Mouse (Mus musculus) heart, embryonic 14.5 days (tissue): ENCODE data around the gene Paqr9. TPM values are rescaled to one million over a fixed set of nuclear protein-coding genes. Genes with fewer than 3 reads are reported as not detected.

Source experiments
- ATAC-seq: fragments of 200-750 bp; cut with Nextera tagmentation; 2 replicates; pipeline ENCODE4 v1.8.0; 2017; ENCODE audit warnings: low read depth, moderate TSS enrichment; ENCODE audit not compliant: insufficient number of reproducible peaks, insufficient read depth, low FRiP score
- H3K27ac ChIP-seq, 2 experiments: fragments of 200-500 bp in 1 of 2; fragments of 300-500 bp in 1 of 2; sonication (generic) in 1 of 2; replicated peaks in 1 of 2; 2 replicates each; pipeline ENCODE4 v1.5.1; 2012 to 2014; ENCODE audit warnings: low read depth in 2 of 2, low read length in 2 of 2, control low read depth in 1 of 2, mild to moderate bottlenecking in 1 of 2, mixed read lengths in 1 of 2; ENCODE audit not compliant: control insufficient read depth in 1 of 2, insufficient read depth in 1 of 2
- H3K27me3 ChIP-seq: fragments of 300-500 bp; sonication (generic); 2 replicates; pipeline ENCODE4 v1.6.1; 2014; ENCODE audit warnings: mild to moderate bottlenecking, low read length, control low read depth; ENCODE audit not compliant: control insufficient read depth, insufficient read depth
- H3K36me3 ChIP-seq: fragments of 300-500 bp; sonication (generic); 2 replicates; pipeline ENCODE4 v1.6.1; 2014; ENCODE audit warnings: mild to moderate bottlenecking, control low read depth, low read length, mixed read lengths; ENCODE audit not compliant: control insufficient read depth, insufficient read depth
- H3K4me1 ChIP-seq, 2 experiments: fragments of 200-500 bp in 1 of 2; fragments of 300-500 bp in 1 of 2; sonication (generic) in 1 of 2; 2 replicates each; pipeline ENCODE4 v1.6.1; 2012 to 2014; ENCODE audit warnings: low read length in 2 of 2, control low read depth in 1 of 2, mixed read lengths in 1 of 2; ENCODE audit not compliant: control insufficient read depth in 2 of 2, insufficient read depth in 2 of 2
- H3K4me2 ChIP-seq: fragments of 300-500 bp; sonication (generic); 2 replicates; pipeline ENCODE4 v1.6.1; 2014; ENCODE audit warnings: mild to moderate bottlenecking, low read length
- H3K4me3 ChIP-seq, 2 experiments: fragments of 200-500 bp in 1 of 2; fragments of 300-500 bp in 1 of 2; sonication (generic) in 1 of 2; 2 replicates each; pipeline ENCODE4 v1.5.1; 2012 to 2014; ENCODE audit warnings: low read length in 2 of 2, mild to moderate bottlenecking in 2 of 2, control low read depth in 1 of 2, low read depth in 1 of 2, moderate library complexity in 1 of 2; ENCODE audit not compliant: control insufficient read depth in 1 of 2, insufficient read depth in 1 of 2
- H3K9ac ChIP-seq: fragments of 300-500 bp; sonication (generic); 2 replicates; pipeline ENCODE4 v1.6.1; 2014; ENCODE audit warnings: mild to moderate bottlenecking, low read length
- H3K9me3 ChIP-seq: fragments of 300-500 bp; sonication (generic); 2 replicates; pipeline ENCODE4 v1.6.1; 2016; ENCODE audit warnings: low read length, control low read depth; ENCODE audit not compliant: control insufficient read depth
- WGBS: fragments of 180-500 bp; shearing (Covaris S2); extraction: QIAGEN DNeasy Blood & Tissue Kit; methylation state at CpG from one replicate; pipeline ENCODE4 v1.1.7; 2014; 5-methylcytosine and 5-hydroxymethylcytosine counted together
- polyA plus RNA-seq: library from polyadenylated mRNA; unstranded; fragments of >200 nt; fragmentation: Nextera tagmentation; extraction: Ambion mirVana; gene quantifications from 2 replicates; pipeline ENCODE4 v1.2.1, GENCODE M21; 2014

Paqr9 gene
- polyA plus RNA-seq, 1 experiment from 2014 or later = 0.91 TPM

GRCm38 (mm10) chr9:95557722-95558121 lies 1.7 kb upstream of the Paqr9 start:
- Histone ChIP-seq H3K9me3 (no peaks in the 10 kb centered on the region), H3K9ac (no peak overlapping the region), H3K4me1 (peaks cover 2 to 12% of the 10 kb centered on the region in 2 experiments; a peak in 3 of 4 replicates), H3K4me2 (no peak overlapping the region), H3K27ac (no peak overlapping the region), H3K4me3 (no peak overlapping the region), H3K27me3 (peaks cover 62% of the 10 kb centered on the region), H3K36me3 (no peaks in the 10 kb centered on the region)
- 64% methylated on average over 6 of the region's 6 CpGs for WGBS
- no peak for ATAC-seq

GRCm38 (mm10) chr9:95558726-95559058 lies 765 bp upstream of the Paqr9 start:
- no peak overlapping the region for H3K27ac ChIP-seq
- H3K9ac ChIP-seq = no peak overlapping the region
- WGBS = 13% methylated on average over 11 of the region's 11 CpGs
- H3K27me3 ChIP-seq = peaks cover 68% of the 10 kb centered on the region
- H3K9me3 ChIP-seq = no peaks in the 10 kb centered on the region
- H3K4me1 ChIP-seq = peaks cover 2 to 15% of the 10 kb centered on the region in 2 experiments; a peak in 3 of 4 replicates
- H3K36me3 ChIP-seq = no peaks in the 10 kb centered on the region
- peak overlapping the region; percentile 97 for H3K4me2 ChIP-seq
- H3K4me3 ChIP-seq = peak overlapping the region; percentile 58 to 61
- ATAC-seq = no peak

- peaks cover 5 to 22% of the 10 kb centered on the region in 2 experiments; a peak in 3 of 4 replicates for H3K4me1 ChIP-seq
- peak overlapping the region; percentile 97 for H3K4me2 ChIP-seq
- H3K36me3 ChIP-seq = no peaks in the 10 kb centered on the region
- H3K27ac ChIP-seq = no peak overlapping the region
- H3K4me3 ChIP-seq = peak overlapping the region; percentile 58 to 61
- 0 out of 2 replicates have a peak, but pooled peaks have one; percentile 15 for ATAC-seq
- H3K27me3 ChIP-seq = peaks cover 66% of the 10 kb centered on the region
- H3K9ac ChIP-seq = peak overlapping the region; percentile 67
- WGBS = 14% methylated on average over 75 of the region's 78 CpGs
- no peaks in the 10 kb centered on the region for H3K9me3 ChIP-seq
Measured at GRCm38 (mm10) chr9:95559936-95560735, 679 bp downstream of the Paqr9 start.

- no peak overlapping the region for H3K27ac ChIP-seq
- WGBS = 23% methylated on average over 4 of the region's 4 CpGs
- H3K4me2 ChIP-seq = peak overlapping the region; percentile 4; the same call in 1 of the 2 replicates
- H3K9me3 ChIP-seq = no peaks in the 10 kb centered on the region
- peaks cover 5 to 19% of the 10 kb centered on the region in 2 experiments; a peak in 3 of 4 replicates for H3K4me1 ChIP-seq
- H3K36me3 ChIP-seq = no peaks in the 10 kb centered on the region
- H3K4me3 ChIP-seq = no peak overlapping the region
- H3K27me3 ChIP-seq = peaks cover 39% of the 10 kb centered on the region
- no peak for ATAC-seq
- no peak overlapping the region for H3K9ac ChIP-seq
Measured at GRCm38 (mm10) chr9:95564047-95564446, 4.6 kb downstream of the Paqr9 start.

GRCm38 (mm10) chr9:95566394-95566793 lies 6.9 kb downstream of the Paqr9 start:
- ATAC-seq = no peak

GRCm38 (mm10) chr9:95566931-95567330 lies 7.5 kb downstream of the Paqr9 start:
- no peak for ATAC-seq
- H3K4me2 ChIP-seq = no peak overlapping the region
- no peak overlapping the region for H3K27ac ChIP-seq
- no peak overlapping the region for H3K4me3 ChIP-seq
- WGBS = 72% methylated on average over 5 of the region's 5 CpGs
- no peaks in the 10 kb centered on the region for H3K36me3 ChIP-seq
- peaks cover 13% of the 10 kb centered on the region; the same call in 1 of the 2 replicates for H3K27me3 ChIP-seq
- H3K4me1 ChIP-seq = peaks cover 2 to 13% of the 10 kb centered on the region in 2 experiments; a peak in 3 of 4 replicates
- H3K9me3 ChIP-seq = 0 out of 2 replicates have a peak, but pooled peaks cover 4% of the 10 kb centered on the region
- no peak overlapping the region for H3K9ac ChIP-seq

More at GRCm38 (mm10) chr9:95566394-95566793, 6.9 kb downstream of the Paqr9 start:
- WGBS = 87% methylated on average over 10 of the region's 10 CpGs
- peaks cover 18% of the 10 kb centered on the region for H3K27me3 ChIP-seq
- H3K9me3 ChIP-seq = 0 out of 2 replicates have a peak, but pooled peaks cover 4% of the 10 kb centered on the region
- no peak overlapping the region for H3K27ac ChIP-seq
- no peak overlapping the region for H3K4me3 ChIP-seq
- H3K9ac ChIP-seq = no peak overlapping the region
- H3K36me3 ChIP-seq = no peaks in the 10 kb centered on the region
- H3K4me2 ChIP-seq = no peak overlapping the region
- H3K4me1 ChIP-seq = peaks cover 2 to 13% of the 10 kb centered on the region in 2 experiments; a peak in 3 of 4 replicates

GRCm38 (mm10) chr9:95569249-95569648 lies 9.8 kb downstream of the Paqr9 start:
- no peaks in the 10 kb centered on the region for H3K36me3 ChIP-seq
- H3K27me3 ChIP-seq = no peaks in the 10 kb centered on the region
- no peak overlapping the region for H3K4me2 ChIP-seq
- H3K27ac ChIP-seq = no peak overlapping the region
- 0 out of 2 replicates have a peak, but pooled peaks cover 4% of the 10 kb centered on the region for H3K9me3 ChIP-seq
- H3K4me1 ChIP-seq = peaks cover 0 to 5% of the 10 kb centered on the region in 2 experiments; a peak in 1 of 4 replicates
- H3K9ac ChIP-seq = no peak overlapping the region
- 85% methylated on average over 5 of the region's 5 CpGs for WGBS
- ATAC-seq = no peak
- no peak overlapping the region for H3K4me3 ChIP-seq
